Mouse (Mus musculus) 416B (cell line): ENCODE results near the gene Rpl10.

Experiments used
- DNase-seq: peaks from one replicate; pipeline ENCODE4 v3.0.0; 2011; ENCODE audit warnings: low read depth

The Rpl10 gene

DNA sequence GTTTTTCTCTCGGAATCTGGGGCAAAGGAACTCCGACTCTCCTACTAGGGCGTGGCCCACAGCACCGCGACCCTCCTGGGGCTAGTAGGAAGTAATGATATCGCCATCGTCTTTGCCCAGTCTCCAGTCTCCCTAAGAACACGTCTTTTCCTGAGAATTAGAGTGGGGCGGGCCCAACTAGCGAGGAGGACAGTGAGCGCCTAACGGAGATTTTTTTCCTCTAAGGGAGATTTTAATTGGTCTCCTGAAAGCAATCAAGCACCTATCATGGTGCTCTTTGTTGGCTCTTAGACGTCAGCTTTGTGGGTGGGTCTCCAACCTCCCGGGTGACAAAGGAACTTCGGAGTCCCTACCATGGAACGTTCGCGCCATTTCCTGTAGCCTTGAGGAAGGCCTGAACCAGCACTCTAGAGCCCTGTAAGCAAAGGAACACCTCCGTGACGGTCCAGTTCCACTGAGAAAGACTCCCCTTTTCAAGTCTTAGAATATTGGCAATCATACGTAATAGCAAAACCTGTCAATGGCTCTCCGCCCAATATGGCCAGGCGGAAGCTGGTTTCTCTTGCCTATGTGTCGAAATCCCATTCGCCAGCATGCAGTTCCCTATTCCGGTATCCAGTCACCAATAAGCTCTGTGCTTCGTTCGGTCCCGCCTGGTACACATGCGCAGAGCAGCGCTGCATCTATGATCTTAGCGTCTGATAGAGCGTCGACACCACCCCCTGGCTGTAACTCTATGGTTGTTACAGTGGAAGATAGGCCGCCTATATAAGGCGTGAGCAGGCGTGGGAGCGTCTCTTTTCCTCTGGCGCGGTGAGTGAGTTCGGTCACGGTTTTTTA is at the start of gene Rpl10:
Gene Rpl10 (plus strand): TSS at position 751 of the 840 bp plus-strand sequence.
- peak; percentile 99 for DNase-seq

- DNase-seq, result no peak
Observed at GRCm38 (mm10) chrX:74230038-74230437, 40.6 kb upstream of the Rpl10 start.

GRCm38 (mm10) chrX:74233196-74233595 is 37.4 kb upstream of the Rpl10 start:
- DNase-seq, result no peak

GRCm38 (mm10) chrX:74240332-74240731 is 30.3 kb upstream of the Rpl10 start:
- no peak for DNase-seq

DNA sequence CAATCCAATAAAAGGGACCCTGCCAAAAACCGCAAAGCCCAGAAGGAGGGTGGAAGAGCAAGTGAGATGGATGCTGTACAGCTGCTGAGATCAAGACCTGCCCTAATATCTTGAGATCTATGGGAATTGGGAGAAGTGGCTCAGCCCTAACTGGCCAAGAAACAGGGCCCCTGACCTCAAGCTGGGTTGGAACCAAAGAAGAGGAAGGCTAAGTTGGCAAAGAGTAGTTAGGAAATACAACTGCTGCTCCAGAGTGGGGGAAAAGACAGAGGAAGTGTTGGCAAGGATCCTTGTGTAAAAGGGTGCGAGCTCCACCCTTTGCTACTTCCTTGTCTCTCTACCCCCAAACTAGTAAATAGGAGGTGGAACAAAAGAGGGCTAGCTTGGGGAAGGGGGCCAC is 27.2 kb upstream of the Rpl10 start:
- DNase-seq, result no peak

DNA sequence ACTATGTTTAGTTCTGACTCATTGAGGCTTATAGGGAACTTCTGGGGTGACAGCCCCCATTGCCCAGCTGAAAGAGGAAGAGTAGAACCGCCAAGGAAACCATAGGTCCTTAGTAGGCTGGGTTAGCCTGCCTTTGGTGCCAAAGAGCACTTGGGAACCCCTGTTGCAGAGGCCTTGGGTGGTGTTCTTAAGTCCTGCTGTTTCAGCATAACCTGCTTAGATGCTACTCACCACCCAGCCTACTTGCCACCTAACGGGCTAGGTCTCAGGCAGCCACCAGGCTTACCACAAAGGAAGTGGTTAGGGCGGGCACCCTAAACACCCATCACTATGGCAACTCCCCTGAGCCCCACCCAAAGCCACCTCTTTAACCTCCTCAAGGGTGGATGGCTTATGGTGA is 26.8 kb upstream of the Rpl10 start:
- DNase-seq, result peak; percentile 88

DNA sequence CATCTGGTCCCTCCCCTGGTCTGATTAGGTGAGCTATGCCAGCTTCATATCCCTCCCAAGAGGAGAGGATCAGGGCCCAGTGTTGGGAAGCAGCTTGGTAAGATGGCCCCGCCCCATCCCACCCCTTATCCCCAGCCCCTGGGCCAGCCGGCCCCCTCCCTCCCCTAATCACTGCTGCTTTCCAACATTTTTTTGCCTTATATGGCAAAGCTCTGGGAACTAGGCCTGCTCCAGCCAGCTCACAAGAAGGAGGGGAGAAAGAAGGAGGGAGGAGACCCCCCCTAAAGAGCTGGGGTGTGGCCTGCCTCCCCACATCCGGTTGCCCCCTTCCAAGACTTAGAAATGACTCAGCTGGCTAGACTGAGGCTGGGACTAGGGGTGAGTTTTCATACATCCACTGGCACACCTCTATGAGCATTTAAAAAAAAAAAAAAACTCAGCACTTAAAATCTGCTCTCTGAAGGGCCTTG is 26.0 kb upstream of the Rpl10 start:
- peak; percentile 92 for DNase-seq

GRCm38 (mm10) chrX:74245107-74245506 is 25.5 kb upstream of the Rpl10 start:
- DNase-seq, result no peak

DNA sequence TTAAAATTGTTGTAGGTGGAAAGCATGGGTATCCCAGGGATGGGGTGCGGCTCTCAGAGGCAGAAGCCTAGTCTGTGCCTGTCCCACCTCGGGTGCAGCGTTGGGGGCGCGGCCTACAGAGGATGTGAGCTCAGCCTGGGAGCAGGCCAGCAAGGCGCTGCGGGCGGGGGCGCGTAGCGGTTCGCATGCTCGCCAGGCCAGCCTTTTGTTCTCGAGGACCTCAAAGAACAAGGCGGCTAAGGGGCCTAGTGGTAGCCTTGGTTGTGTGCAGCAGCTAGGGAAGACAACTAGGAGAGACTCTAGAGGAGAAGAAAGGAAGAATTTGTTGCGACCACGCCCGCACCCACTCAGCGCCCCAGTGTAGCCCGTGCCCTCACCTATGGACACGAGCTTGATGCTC is 24.9 kb upstream of the Rpl10 start:
- DNase-seq, result peak; percentile 79

DNA sequence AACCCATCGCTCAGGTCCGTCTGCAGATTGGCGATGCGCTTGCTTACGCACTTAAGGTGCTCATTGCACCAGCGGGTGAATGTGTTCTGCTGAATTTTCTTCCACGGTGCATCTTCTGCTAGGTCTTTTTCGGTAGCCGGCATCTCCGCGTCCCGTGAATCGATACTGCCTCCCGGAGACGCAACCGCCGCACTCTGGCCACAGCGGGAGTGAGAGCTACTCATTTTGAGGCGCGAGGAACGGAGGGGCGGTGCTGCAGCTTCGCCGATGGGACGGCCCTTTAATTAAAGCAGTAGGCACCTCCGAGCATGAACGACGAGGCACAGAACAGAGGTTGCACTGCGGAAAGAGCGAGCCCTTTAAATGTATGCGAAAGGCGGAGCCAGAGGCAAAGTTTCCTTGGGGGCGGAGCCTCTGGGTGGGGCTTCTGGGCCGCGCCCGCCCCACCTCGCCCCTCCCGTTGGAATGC is 24.4 kb upstream of the Rpl10 start:
- DNase-seq, result peak; percentile 94

- peak; percentile 77 for DNase-seq
Observed at GRCm38 (mm10) chrX:74246693-74247092, 23.9 kb upstream of the Rpl10 start.

DNA sequence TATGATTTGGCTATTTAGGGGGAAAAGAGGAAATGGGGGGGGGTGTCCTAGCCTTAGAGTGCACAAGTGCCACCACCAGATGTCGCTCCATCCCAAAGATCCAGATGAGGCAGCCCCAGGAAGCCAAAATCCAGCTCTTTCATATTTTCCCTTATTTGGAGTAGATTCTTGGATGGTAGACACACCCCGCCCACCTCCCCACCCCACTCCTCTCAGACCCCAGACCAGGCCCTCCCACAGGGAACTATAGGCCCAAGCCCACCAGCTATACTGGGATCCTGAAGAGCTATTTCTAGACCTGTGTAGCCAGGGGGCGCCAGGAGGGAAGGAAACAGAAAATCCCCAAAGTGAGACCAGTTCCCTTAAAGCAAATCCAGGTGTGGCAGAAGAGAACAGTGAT is 22.0 kb upstream of the Rpl10 start:
- peak; percentile 68 for DNase-seq

DNA sequence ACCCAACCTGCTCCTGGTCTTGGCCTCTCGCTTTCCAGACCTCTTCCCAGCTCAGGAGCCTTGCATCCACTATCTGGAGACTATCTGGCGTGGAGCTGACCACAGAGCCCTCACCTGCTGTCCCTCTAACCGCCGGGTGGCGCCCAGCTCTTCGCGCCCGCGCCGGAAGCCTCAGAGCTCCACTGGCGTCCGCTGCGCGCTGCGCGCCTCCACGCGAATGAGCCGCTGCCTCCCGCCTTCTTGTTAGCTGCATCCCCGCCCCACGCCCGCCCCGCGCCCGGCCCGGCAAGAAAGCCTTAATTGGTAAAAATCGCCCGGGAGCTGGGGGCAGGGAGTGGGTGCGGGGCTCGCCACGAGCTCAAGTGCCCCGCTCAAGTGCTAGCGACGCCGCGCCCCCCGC is 21.0 kb upstream of the Rpl10 start, which contains the start of gene Flna:
Gene Flna (minus strand): TSS at position 206 of the 400 bp plus-strand sequence.
- DNase-seq, result peak; percentile 40

- peak; percentile 96 for DNase-seq
Observed at GRCm38 (mm10) chrX:74254153-74254887, 16.3 kb upstream of the Rpl10 start, which contains the start of gene Emd. Emd (plus strand) TSS chrX:74254687.

DNA sequence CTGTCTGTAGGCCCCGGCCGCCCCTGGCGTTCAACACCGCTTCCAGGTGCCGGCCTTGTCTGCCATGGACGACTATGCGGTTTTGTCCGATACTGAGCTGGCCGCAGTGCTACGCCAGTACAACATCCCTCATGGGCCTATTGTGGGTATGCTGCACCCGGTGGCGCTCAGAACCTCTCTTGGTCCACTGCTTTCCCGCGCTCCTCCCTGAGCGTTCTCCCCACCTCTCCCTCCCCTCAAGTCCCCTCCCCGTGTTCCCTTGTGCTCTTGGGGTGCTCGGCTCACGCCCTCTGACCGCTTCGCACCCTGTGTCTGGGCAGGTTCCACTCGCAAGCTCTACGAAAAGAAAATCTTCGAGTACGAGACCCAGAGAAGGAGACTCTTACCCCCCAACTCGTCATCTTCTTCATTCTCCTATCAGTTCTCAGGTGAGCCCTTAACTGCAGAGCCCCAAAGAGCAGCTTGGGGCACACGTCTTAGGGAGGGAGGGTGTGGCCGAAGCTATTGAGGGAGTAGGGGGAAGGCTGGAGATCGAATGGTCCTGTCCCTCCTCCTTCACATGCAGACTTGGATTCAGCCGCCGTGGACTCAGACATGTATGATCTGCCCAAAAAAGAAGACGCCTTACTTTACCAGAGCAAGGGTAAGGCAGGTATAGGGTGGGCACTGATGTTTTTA is 15.6 kb upstream of the Rpl10 start:
- peak; percentile 21 for DNase-seq

- DNase-seq, result peak; percentile 72
Observed at GRCm38 (mm10) chrX:74257746-74258145, 12.9 kb upstream of the Rpl10 start.

DNA sequence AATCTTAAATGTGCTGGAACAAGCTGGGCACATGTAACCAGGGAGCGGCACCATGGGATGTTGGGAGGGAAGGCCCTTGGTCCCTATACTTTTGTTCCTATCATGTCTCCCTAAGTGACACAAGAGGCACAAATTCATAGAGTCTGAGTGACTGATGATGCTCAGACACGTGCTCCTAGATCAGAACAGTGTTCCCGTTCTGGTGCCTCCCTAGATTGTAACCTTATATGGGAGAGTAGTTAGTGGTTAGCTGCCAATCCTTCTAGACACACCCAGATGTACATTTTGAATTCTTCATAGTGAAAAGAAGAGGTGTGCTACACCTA is 913 bp upstream of the Rpl10 start:
- DNase-seq, result no peak

GRCm38 (mm10) chrX:74270902-74271551 is 415 bp downstream of the Rpl10 start:
- DNase-seq, result peak; percentile 87

DNA sequence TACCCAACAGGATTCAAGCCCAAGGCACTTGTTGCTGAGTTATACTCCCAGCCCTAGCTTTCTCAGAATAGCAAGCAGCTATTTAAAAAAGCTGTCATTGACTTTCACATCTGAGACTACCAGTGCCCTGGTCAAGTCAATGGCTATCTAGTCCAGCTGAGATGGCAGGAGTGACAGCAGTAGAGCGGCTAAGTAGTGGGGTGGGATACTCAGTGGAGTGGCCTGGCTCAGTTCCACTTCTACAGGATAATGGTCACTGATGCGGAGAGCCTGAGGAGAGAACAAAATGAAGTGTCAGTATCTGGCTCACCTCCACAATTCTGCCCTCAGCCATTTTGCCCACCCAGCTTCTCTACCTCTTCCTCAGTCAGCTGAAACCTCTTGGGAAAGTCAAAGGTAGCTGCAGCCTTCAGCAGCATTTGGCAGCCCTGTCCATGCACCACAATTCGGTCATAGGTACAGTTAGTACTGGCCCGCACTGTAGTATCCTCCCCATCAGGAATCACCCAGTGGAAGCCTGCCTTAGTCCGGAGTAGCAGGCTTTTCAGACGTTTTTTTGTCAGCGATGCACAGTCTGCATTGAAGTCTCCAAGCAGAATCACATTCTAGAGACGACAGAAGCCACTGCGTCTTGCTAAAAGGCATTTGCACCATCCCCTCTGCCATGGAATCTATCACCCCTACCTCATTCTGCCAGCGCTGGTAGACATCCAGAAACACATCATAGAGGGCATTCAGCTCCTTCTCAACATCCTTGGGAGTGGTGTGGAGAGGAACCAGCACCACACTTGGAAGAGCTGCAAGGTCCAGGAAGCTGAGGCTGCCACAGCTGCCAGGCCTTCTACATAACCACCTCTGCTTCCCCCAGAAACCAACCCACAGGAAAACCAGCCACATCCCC is 3.1 kb downstream of the Rpl10 start:
- peak; percentile 64 for DNase-seq

DNA sequence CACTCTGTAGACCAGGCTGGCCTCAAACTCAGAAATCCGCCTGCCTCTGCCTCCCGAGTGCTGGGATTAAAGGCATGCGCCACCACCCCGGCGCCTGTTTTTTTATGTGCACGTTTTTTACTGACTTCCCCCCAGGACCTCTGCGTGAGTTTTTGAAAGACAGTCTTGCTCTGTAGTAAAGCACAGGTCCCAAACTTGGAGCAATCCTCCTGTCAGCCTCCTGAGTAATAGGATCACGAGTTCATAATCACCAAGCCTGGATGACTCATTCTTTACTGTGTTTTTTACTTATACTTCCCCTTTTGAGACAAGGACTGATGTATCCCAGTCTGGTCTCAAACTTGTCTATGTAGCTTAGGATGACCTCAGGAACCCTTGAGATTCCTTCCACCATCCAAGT is 7.3 kb downstream of the Rpl10 start:
- DNase-seq, result peak; percentile 81
